Mouse (Mus musculus): ENCODE results near the gene Rhox2b. TPM values are rescaled to one million over a fixed set of nuclear protein-coding genes. Genes with fewer than 3 reads are reported as not detected.

Gene Rhox2b
- polyA plus RNA-seq (2021; fragmentation: Nextera tagmentation): not detected in 2 replicates
- long read RNA-seq, experiment 1: 0 reads
- long read RNA-seq, experiment 2: 0 reads

GRCm38 (mm10) chrX:37411767-37412166 lies at the start of gene Rhox2b:
TSS of gene Rhox2b (plus strand) at chrX:37412067.

GRCm38 (mm10) chrX:37379728-37380127 lies 32.1 kb upstream of the Rhox2b start, which contains the start of gene Rhox3a2:
TSS of gene Rhox3a2 (plus strand) at chrX:37380028.

GRCm38 (mm10) chrX:37390548-37390947 lies 21.3 kb upstream of the Rhox2b start, which contains the start of gene Rhox4a2:
TSS of gene Rhox4a2 (plus strand) at chrX:37390848.

GRCm38 (mm10) chrX:37432194-37432593 lies 20.3 kb downstream of the Rhox2b start, which contains the start of gene Rhox4b:
TSS of gene Rhox4b (plus strand) at chrX:37432494.

GRCm38 (mm10) chrX:37453380-37453779 lies 41.5 kb downstream of the Rhox2b start, which contains the start of gene Rhox2c:
TSS of gene Rhox2c (plus strand) at chrX:37453680.

GRCm38 (mm10) chrX:37458285-37458684 lies 46.4 kb downstream of the Rhox2b start, which contains the start of gene Rhox3c:
TSS of gene Rhox3c (plus strand) at chrX:37458585.

Other genes starting within 250 kb of the Rhox2b start
- gene Akap14, start 243.2 kb upstream of the Rhox2b start, polyA plus RNA-seq (2021; fragmentation: Nextera tagmentation): 0.08 TPM in 1 of 2 replicates, not detected in the other
- gene Ndufa1, start 220.9 kb upstream of the Rhox2b start, polyA plus RNA-seq (2021; fragmentation: Nextera tagmentation): 1,185 and 1,422 TPM in 2 replicates
- gene Rnf113a1, start 220.8 kb upstream of the Rhox2b start, polyA plus RNA-seq (2021; fragmentation: Nextera tagmentation): 12.6 and 16.1 TPM in 2 replicates
- gene Gm9, start 201.0 kb upstream of the Rhox2b start, polyA plus RNA-seq (2021; fragmentation: Nextera tagmentation): not detected in 2 replicates
- not detected in 2 replicates for gene Rhox1, start 189.8 kb upstream of the Rhox2b start, polyA plus RNA-seq (2021; fragmentation: Nextera tagmentation)
- not detected in 2 replicates for gene Rhox2a, start 167.1 kb upstream of the Rhox2b start, polyA plus RNA-seq (2021; fragmentation: Nextera tagmentation)
- gene Rhox3a, start 162.1 kb upstream of the Rhox2b start, polyA plus RNA-seq (2021; fragmentation: Nextera tagmentation): not detected in 2 replicates
- gene Rhox4a, start 146.7 kb upstream of the Rhox2b start, polyA plus RNA-seq (2021; fragmentation: Nextera tagmentation): not detected in 2 replicates
- gene Rhox3a2, start 32.0 kb upstream of the Rhox2b start, polyA plus RNA-seq (2021; fragmentation: Nextera tagmentation): not detected in 2 replicates
- gene Rhox4a2, start 21.2 kb upstream of the Rhox2b start, polyA plus RNA-seq (2021; fragmentation: Nextera tagmentation): not detected in 2 replicates
- not detected in 2 replicates for gene Rhox4b, start 20.4 kb downstream of the Rhox2b start, polyA plus RNA-seq (2021; fragmentation: Nextera tagmentation)
- not detected in 2 replicates for gene Rhox2c, start 41.6 kb downstream of the Rhox2b start, polyA plus RNA-seq (2021; fragmentation: Nextera tagmentation)
- not detected in 2 replicates for gene Rhox3c, start 46.5 kb downstream of the Rhox2b start, polyA plus RNA-seq (2021; fragmentation: Nextera tagmentation)
- gene Rhox4c, start 68.3 kb downstream of the Rhox2b start, polyA plus RNA-seq (2021; fragmentation: Nextera tagmentation): not detected in 2 replicates
- gene Rhox2d, start 81.4 kb downstream of the Rhox2b start, polyA plus RNA-seq (2021; fragmentation: Nextera tagmentation): not detected in 2 replicates
- not detected in 2 replicates for gene Rhox4d, start 102.3 kb downstream of the Rhox2b start, polyA plus RNA-seq (2021; fragmentation: Nextera tagmentation)
- not detected in 2 replicates for gene Rhox2e, start 118.4 kb downstream of the Rhox2b start, polyA plus RNA-seq (2021; fragmentation: Nextera tagmentation)
- gene Rhox3e, start 130.0 kb downstream of the Rhox2b start, polyA plus RNA-seq (2021; fragmentation: Nextera tagmentation): not detected in 2 replicates
- gene Rhox4e, start 145.3 kb downstream of the Rhox2b start, polyA plus RNA-seq (2021; fragmentation: Nextera tagmentation): not detected in 2 replicates
- gene Rhox2f, start 159.3 kb downstream of the Rhox2b start, polyA plus RNA-seq (2021; fragmentation: Nextera tagmentation): not detected in 2 replicates
- gene Rhox3f, start 168.9 kb downstream of the Rhox2b start, polyA plus RNA-seq (2021; fragmentation: Nextera tagmentation): not detected in 2 replicates
- gene Rhox4f, start 195.6 kb downstream of the Rhox2b start, polyA plus RNA-seq (2021; fragmentation: Nextera tagmentation): not detected in 2 replicates
- not detected in 2 replicates for gene Rhox3g, start 216.5 kb downstream of the Rhox2b start, polyA plus RNA-seq (2021; fragmentation: Nextera tagmentation)
- not detected in 2 replicates for gene Rhox2g, start 231.4 kb downstream of the Rhox2b start, polyA plus RNA-seq (2021; fragmentation: Nextera tagmentation)
- not detected in 2 replicates for gene Rhox4g, start 239.3 kb downstream of the Rhox2b start, polyA plus RNA-seq (2021; fragmentation: Nextera tagmentation)